Mouse (Mus musculus) bone marrow macrophage, adult 2 months (primary cell): ENCODE data around the gene Cul4a.

ENCODE experiments used
- CTCF ChIP-seq: IDR thresholded peaks from 2 replicates; pipeline ENCODE4 v1.5.1; 2012; ENCODE audit warnings: low read depth, mild to moderate bottlenecking, low read length, moderate library complexity
- POLR2A ChIP-seq: IDR thresholded peaks from 2 replicates; pipeline ENCODE4 v1.6.1; 2012; ENCODE audit warnings: mild to moderate bottlenecking, low read depth, low read length, borderline replicate concordance

GRCm38 (mm10) chr8:13188052-13188555 is 82.7 kb downstream of the Cul4a start:
- TF ChIP-seq CTCF (no peak), POLR2A (no peak)
